Mouse (Mus musculus) intestine, postnatal 0 days (tissue): ENCODE measurements around the gene Idh3a. TPM values are rescaled to one million over a fixed set of nuclear protein-coding genes. Genes with fewer than 3 reads are reported as not detected.
A peak's percentile ranks its signal among the peaks of the same experiment; 100 is the strongest.
"Not testable (repeated sequence)": the region's sequence is repeated elsewhere in the genome, so short reads cannot be mapped to it uniquely, and the experiment has no call there.

Source experiments
- ATAC-seq: fragments of 200-750 bp; cut with Nextera tagmentation; 2 replicates; pipeline ENCODE4 v1.8.0; 2017; ENCODE audit warnings: mild to moderate bottlenecking, moderate TSS enrichment, moderate library complexity
- H3K27ac ChIP-seq: fragments of 300-500 bp; sonication (generic); 2 replicates; pipeline ENCODE4 v1.5.1; 2014; ENCODE audit warnings: mild to moderate bottlenecking, low read depth, low read length, moderate library complexity
- H3K27me3 ChIP-seq: fragments of 300-500 bp; sonication (generic); replicated peaks from 2 replicates; pipeline ENCODE4 v1.6.1; 2014; ENCODE audit warnings: low read length, mixed read lengths; ENCODE audit not compliant: control insufficient read depth, insufficient read depth
- H3K36me3 ChIP-seq: fragments of 300-500 bp; sonication (generic); 2 replicates; pipeline ENCODE4 v1.6.1; 2014; ENCODE audit warnings: mild to moderate bottlenecking, moderate library complexity; ENCODE audit not compliant: control insufficient read depth, insufficient read depth
- H3K4me1 ChIP-seq: fragments of 300-500 bp; sonication (generic); replicated peaks from 2 replicates; pipeline ENCODE4 v1.6.1; 2014; ENCODE audit warnings: antibody characterized with exemption, low read length, mixed read lengths; ENCODE audit not compliant: control insufficient read depth, insufficient read depth
- H3K4me2 ChIP-seq: fragments of 300-500 bp; sonication (generic); replicated peaks from 2 replicates; pipeline ENCODE4 v1.6.1; 2014; ENCODE audit warnings: low read depth, mild to moderate bottlenecking, moderate library complexity
- H3K4me3 ChIP-seq: fragments of 300-500 bp; sonication (generic); 2 replicates; pipeline ENCODE4 v1.5.1; 2014; ENCODE audit warnings: low read depth, low read length
- H3K9ac ChIP-seq: fragments of 300-500 bp; sonication (generic); 2 replicates; pipeline ENCODE4 v1.6.1; 2014; ENCODE audit warnings: mild to moderate bottlenecking, low read depth, low read length
- H3K9me3 ChIP-seq: fragments of 300-500 bp; sonication (generic); 2 replicates; pipeline ENCODE4 v1.6.1; 2016; ENCODE audit warnings: mixed run types; ENCODE audit not compliant: control insufficient read depth
- CTCF ChIP-seq: sonication (generic); IDR thresholded peaks from 2 replicates; pipeline ENCODE4 v1.5.1; 2016; ENCODE audit warnings: low read depth, mild to moderate bottlenecking, control low read depth, antibody characterized with exemption, moderate library complexity
- whole genome bisulfite sequencing: fragments of 180-500 bp; shearing (Covaris S2); extraction: QIAGEN DNeasy Blood & Tissue Kit; methylation state at CpG from one replicate; pipeline ENCODE4 v1.1.7; 2014; 5-methylcytosine and 5-hydroxymethylcytosine counted together
- polyA plus RNA-seq: library from polyadenylated mRNA; unstranded; fragments of >200 nt; fragmentation: Nextera tagmentation; extraction: Ambion mirVana; gene quantifications from 2 replicates; pipeline ENCODE4 v1.2.1, GENCODE M21; 2015

Idh3a gene
- polyA plus RNA-seq, 1 experiment from 2014 or later: 137 TPM

GRCm38 (mm10) chr9:54583712-54584111 is 2.4 kb upstream of the Idh3a start:
- Histone ChIP-seq H3K27ac (no peak overlapping the region), H3K9ac (no peak overlapping the region), H3K4me1 (peaks cover 7% of the 10 kb centered on the region; the same call in 1 of the 2 replicates), H3K9me3 (no peaks in the 10 kb centered on the region), H3K4me2 (no peak overlapping the region), H3K36me3 (no peaks in the 10 kb centered on the region), H3K4me3 (no peak overlapping the region), H3K27me3 (no peaks in the 10 kb centered on the region)
- no peak for ATAC-seq
- 47% methylated on average over 1 of the region's 1 CpGs for WGBS
- TF ChIP-seq CTCF: no peak

GRCm38 (mm10) chr9:54584127-54584526 is 2.0 kb upstream of the Idh3a start:
- H3K4me3 ChIP-seq, H3K9me3 ChIP-seq, H3K4me2 ChIP-seq, H3K27ac ChIP-seq, H3K36me3 ChIP-seq, H3K27me3 ChIP-seq, H3K9ac ChIP-seq, H3K4me1 ChIP-seq, ATAC-seq: not testable (repeated sequence)
- WGBS: 82% methylated on average over 2 of the region's 2 CpGs

- WGBS: 27% methylated on average over 5 of the region's 5 CpGs
- Histone ChIP-seq H3K9ac (no peak overlapping the region), H3K4me3 (peak overlapping the region; percentile 92), H3K9me3 (no peaks in the 10 kb centered on the region), H3K4me1 (peaks cover 7% of the 10 kb centered on the region; the same call in 1 of the 2 replicates), H3K36me3 (0 out of 2 replicates have a peak, but pooled peaks cover 5% of the 10 kb centered on the region), H3K27me3 (no peaks in the 10 kb centered on the region), H3K27ac (no peak overlapping the region), H3K4me2 (peak overlapping the region; percentile 97)
- ATAC-seq: 0 out of 2 replicates have a peak, but pooled peaks have one; percentile 19
- no peak for TF ChIP-seq CTCF
These were observed 315 bp upstream of the Idh3a start for GRCm38 (mm10) chr9:54585839-54586198.

GRCm38 (mm10) chr9:54587863-54588262 is 1.7 kb downstream of the Idh3a start:
- Histone ChIP-seq H3K9me3 (no peaks in the 10 kb centered on the region), H3K9ac (no peak overlapping the region), H3K27ac (no peak overlapping the region), H3K4me2 (peak overlapping the region; percentile 97), H3K36me3 (peaks cover 23% of the 10 kb centered on the region; the same call in 1 of the 2 replicates), H3K4me1 (peaks cover 7% of the 10 kb centered on the region; the same call in 1 of the 2 replicates), H3K4me3 (0 out of 2 replicates have a peak overlapping the region, but pooled peaks have one; percentile 92), H3K27me3 (no peaks in the 10 kb centered on the region)
- WGBS: 35% methylated on average over 4 of the region's 4 CpGs
- no peak for TF ChIP-seq CTCF
- no peak for ATAC-seq

- H3K4me3 ChIP-seq, H3K9me3 ChIP-seq, H3K27ac ChIP-seq, H3K9ac ChIP-seq, H3K4me2 ChIP-seq, ATAC-seq, H3K4me1 ChIP-seq, H3K27me3 ChIP-seq: not testable (repeated sequence)
- 84% methylated on average over 4 of the region's 4 CpGs for WGBS
- peaks cover 76% of the 10 kb centered on the region for H3K36me3 ChIP-seq
These were observed 7.5 kb downstream of the Idh3a start for GRCm38 (mm10) chr9:54593652-54594051.

DNA sequence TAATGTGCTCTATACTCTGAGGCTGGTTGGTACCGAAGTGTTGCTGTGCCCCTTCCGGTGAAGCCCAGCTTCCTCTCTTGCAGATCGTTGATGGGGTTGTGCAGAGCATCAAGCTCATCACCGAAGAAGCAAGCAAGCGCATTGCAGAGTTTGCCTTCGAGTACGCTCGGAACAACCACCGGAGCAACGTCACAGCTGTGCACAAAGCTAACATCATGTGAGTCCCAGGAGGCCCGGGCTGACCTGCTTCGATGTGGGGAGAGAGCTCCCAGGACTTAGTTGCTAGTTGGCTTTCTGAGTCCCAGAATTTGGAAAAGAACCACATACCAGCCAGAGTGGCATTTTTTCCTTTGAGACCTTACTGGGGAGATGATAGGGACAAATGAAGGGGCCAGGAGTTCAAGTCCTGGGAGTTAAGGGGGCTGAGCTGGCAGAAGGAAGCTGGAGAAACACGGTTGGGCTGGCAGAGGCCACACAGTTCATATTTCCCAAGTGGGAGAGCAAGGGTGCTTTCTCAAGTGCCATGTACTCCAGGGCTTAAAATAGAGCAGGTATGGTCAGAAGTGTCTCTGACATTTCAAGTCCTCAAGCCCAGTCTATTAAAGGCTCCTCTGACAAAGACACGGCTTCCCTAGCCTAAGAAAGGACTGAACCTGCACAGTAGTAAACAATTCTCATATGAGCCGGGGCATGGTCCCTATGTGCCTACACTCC is 10.8 kb downstream of the Idh3a start:
- no peak overlapping the region for H3K4me2 ChIP-seq
- no peaks in the 10 kb centered on the region for H3K4me1 ChIP-seq
- TF ChIP-seq CTCF: no peak
- ATAC-seq: no peak
- 93% methylated on average over 15 of the region's 15 CpGs for WGBS
- H3K9ac ChIP-seq: no peak overlapping the region
- H3K9me3 ChIP-seq: no peaks in the 10 kb centered on the region
- H3K36me3 ChIP-seq: peaks cover 90% of the 10 kb centered on the region
- H3K27me3 ChIP-seq: no peaks in the 10 kb centered on the region
- H3K4me3 ChIP-seq: no peak overlapping the region
- H3K27ac ChIP-seq: no peak overlapping the region

DNA sequence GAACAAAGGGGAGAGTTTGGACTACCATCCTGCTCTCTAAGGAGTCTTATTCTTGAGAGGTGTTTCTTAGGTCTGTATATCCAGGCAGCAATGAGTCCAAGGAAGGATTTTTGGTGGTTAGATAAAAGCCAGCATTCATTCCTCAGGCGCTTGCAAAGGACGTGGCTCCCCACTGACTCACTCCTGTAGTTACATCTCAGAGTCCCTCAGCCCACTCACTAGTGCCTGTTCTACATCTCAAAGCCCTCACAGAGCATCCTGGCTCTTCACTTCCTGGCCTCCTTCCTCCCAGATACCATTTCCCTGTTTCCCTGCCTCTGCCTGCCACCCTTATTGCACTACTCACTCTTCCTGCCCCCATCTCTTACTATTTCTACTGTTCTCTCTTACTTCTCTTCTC is 16.3 kb downstream of the Idh3a start:
- WGBS: 84% methylated on average over 2 of the region's 2 CpGs

More for the DNA sequence above, 16.3 kb downstream of the Idh3a start:
- Histone ChIP-seq H3K4me2 (no peak overlapping the region), H3K9me3 (no peaks in the 10 kb centered on the region), H3K9ac (no peak overlapping the region), H3K27me3 (no peaks in the 10 kb centered on the region), H3K4me1 (no peaks in the 10 kb centered on the region), H3K4me3 (no peak overlapping the region), H3K27ac (no peak overlapping the region), H3K36me3 (peaks cover 68% of the 10 kb centered on the region)
- no peak for TF ChIP-seq CTCF
- ATAC-seq: no peak
